Mouse (Mus musculus): ENCODE results near the gene Gm10376. TPM values are rescaled to one million over a fixed set of nuclear protein-coding genes. Genes with fewer than 3 reads are reported as not detected.
"Not testable (repeated sequence)": the region's sequence is repeated elsewhere in the genome, so short reads cannot be mapped to it uniquely, and the experiment has no call there.

The Gm10376 gene
- polyA plus RNA-seq (2015; fragmentation: Nextera tagmentation; extraction: Ambion mirVana), result not detected in 2 replicates

DNA sequence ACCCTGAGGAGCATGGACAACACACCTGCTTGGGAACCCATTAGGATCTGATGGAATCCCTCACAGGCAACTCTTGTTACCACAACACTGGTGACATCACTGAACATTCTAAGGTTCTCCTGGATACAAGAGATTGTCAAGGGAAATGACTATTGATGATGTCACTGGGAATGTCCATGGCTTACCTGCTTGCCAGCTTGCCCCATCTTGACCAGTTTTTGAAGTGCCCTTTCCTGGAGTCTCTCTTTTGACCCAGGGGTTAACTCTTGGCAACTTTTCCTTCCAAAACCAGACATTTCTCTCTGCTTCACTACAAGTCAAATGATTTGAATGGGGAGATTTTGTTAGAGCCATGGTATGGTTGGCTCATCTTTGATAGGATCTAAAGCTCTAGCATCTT lies at the start of gene Gm10376:
Gene Gm10376 (minus strand): TSS at position 101 of the 400 bp plus-strand sequence.
- H3K36me3 ChIP-seq; H3K9ac ChIP-seq; H3K9me3 ChIP-seq; H3K27ac ChIP-seq; H3K4me2 ChIP-seq (replicated peaks); H3K27me3 ChIP-seq; ATAC-seq (ENCODE audit: low FRiP score, low read depth); H3K4me1 ChIP-seq; H3K4me3 ChIP-seq: not testable (repeated sequence)

DNA sequence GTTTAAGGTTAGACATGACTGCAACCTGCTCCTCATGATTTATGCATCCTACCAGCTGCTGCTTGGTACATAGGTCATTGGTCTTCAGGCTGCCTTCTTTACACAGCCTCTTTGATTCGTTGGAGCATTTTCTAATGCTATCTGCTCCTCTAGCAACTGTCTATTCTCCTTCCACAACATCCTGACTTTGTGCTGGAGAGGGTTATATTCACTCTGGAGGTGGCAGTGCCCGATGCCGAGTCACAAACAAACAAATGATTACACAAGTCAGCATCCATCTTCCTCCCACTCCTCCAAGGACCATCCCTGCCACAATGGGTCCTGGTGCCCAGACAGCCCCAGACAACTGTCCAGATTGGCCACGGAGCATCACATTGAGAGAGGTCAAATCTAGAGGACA lies 44.8 kb upstream of the Gm10376 start:
- not testable (repeated sequence) for H3K4me1 ChIP-seq; H3K27me3 ChIP-seq; H3K36me3 ChIP-seq; H3K9me3 ChIP-seq; H3K4me3 ChIP-seq; H3K4me2 ChIP-seq (replicated peaks); H3K27ac ChIP-seq; ATAC-seq (ENCODE audit: low FRiP score, low read depth); H3K9ac ChIP-seq
- WGBS, result 70% methylated on average over 4 of the region's 4 CpGs

DNA sequence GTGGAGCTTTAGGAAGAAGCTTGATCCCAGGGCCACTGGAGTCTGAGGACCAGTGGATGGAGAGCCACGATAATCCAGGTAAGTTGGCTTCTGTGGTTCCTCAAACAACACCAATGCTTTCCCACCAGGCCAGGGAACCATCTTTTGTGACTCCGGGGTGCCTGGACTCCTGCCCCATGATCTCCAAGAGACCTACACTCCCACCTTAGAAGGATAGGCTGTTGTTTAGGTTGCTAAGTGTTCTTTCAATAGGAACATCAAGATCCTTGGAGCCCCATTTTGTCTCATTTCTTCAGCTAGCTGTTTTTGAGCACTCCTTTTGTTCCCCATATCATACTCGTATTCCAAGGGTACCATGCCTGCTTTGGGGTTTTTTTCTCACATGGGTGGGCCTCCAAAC lies 42.6 kb upstream of the Gm10376 start:
- not testable (repeated sequence) for H3K27ac ChIP-seq; ATAC-seq (ENCODE audit: low FRiP score, low read depth); H3K4me3 ChIP-seq; H3K9me3 ChIP-seq; H3K4me1 ChIP-seq; H3K9ac ChIP-seq; H3K4me2 ChIP-seq (replicated peaks); H3K27me3 ChIP-seq; H3K36me3 ChIP-seq
- WGBS, result 79% methylated on average over 3 of the region's 3 CpGs

DNA sequence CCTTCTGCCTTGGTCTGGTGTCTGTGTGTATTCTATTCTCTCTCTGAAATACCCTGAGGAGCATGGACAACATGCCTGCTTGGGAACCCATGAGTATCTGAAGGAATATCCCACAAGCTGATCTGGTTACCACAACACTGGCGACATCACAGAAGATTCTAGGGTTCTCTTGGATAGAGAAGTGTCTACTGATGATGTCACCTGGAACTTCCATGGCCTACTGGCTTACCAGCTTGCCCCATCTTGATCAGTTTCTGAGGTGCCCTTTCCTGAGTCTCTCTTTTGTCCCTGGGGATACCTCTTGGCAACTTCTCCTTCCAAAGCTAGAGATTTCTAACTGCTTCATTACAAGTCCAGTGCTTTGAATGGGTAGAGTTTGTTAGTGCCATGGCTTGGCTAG lies 21.9 kb downstream of the Gm10376 start, which contains the start of gene Gm8082:
Gene Gm8082 (minus strand): TSS at position 101 of the 400 bp plus-strand sequence.
- not testable (repeated sequence) for H3K9me3 ChIP-seq; H3K4me3 ChIP-seq; H3K36me3 ChIP-seq; H3K9ac ChIP-seq; H3K27ac ChIP-seq; ATAC-seq (ENCODE audit: low FRiP score, low read depth); H3K27me3 ChIP-seq; H3K4me2 ChIP-seq (replicated peaks); H3K4me1 ChIP-seq
- 80% methylated on average over 1 of the region's 1 CpGs for WGBS

Other genes with a start within 250 kb of the Gm10376 start
- gene Gm3015, start 246.8 kb downstream of the Gm10376 start, polyA plus RNA-seq (2015; fragmentation: Nextera tagmentation; extraction: Ambion mirVana), result not detected in 2 replicates
- gene Gm10377, start 217.6 kb downstream of the Gm10376 start, polyA plus RNA-seq (2015; fragmentation: Nextera tagmentation; extraction: Ambion mirVana), result not detected in 2 replicates
- gene Gm21977, start 162.2 kb downstream of the Gm10376 start, polyA plus RNA-seq (2015; fragmentation: Nextera tagmentation; extraction: Ambion mirVana), result not detected in 2 replicates
- gene Gm8082, start 22.0 kb downstream of the Gm10376 start, polyA plus RNA-seq (2015; fragmentation: Nextera tagmentation; extraction: Ambion mirVana), result not detected in 2 replicates
- gene Gm8094, start 61.0 kb upstream of the Gm10376 start, polyA plus RNA-seq (2015; fragmentation: Nextera tagmentation; extraction: Ambion mirVana), result not detected in 2 replicates
- gene Gm8104, start 85.0 kb upstream of the Gm10376 start, polyA plus RNA-seq (2015; fragmentation: Nextera tagmentation; extraction: Ambion mirVana), result 0.08 TPM in 1 of 2 replicates, not detected in the other
- not detected in 2 replicates for gene Gm7233, start 164.2 kb upstream of the Gm10376 start, polyA plus RNA-seq (2015; fragmentation: Nextera tagmentation; extraction: Ambion mirVana)
- not detected in 2 replicates for gene Gm8122, start 219.7 kb upstream of the Gm10376 start, polyA plus RNA-seq (2015; fragmentation: Nextera tagmentation; extraction: Ambion mirVana)
- not detected in 2 replicates for gene Gm8126, start 243.0 kb upstream of the Gm10376 start, polyA plus RNA-seq (2015; fragmentation: Nextera tagmentation; extraction: Ambion mirVana)